Mouse (Mus musculus) lung, postnatal 0 days (tissue): ENCODE measurements around the gene E130309D02Rik.

Experiments
- CTCF ChIP-seq: IDR thresholded peaks from 2 replicates; pipeline ENCODE4 v1.5.1; 2016; ENCODE audit warnings: antibody characterized with exemption, mild to moderate bottlenecking
- EP300 ChIP-seq: IDR thresholded peaks from 2 replicates; pipeline ENCODE4 v1.6.1; 2016; ENCODE audit warnings: antibody characterized with exemption, mild to moderate bottlenecking, control low read depth

DNA sequence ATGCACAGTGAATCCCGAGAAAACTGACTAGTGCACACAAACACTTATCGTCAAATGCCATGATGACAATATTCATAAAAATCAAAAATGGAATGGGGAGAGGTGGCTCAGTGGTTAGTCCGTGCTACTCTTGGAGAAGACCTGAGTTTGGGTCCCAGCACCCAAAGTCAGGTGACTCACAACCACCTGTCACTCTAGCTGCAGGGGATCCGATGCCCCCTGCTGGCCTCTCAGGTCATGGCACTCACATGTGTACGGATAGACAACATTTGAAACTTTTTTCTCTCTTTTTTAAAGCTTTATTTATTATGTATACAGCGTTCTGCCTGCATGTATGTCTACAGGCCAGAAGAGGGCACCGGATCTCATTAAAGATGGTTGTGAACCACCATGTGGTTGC is 16.8 kb downstream of the E130309D02Rik start:
- peak; percentile 47 for TF ChIP-seq CTCF
- no peak for TF ChIP-seq EP300
